34 mouse cellular contexts compared by ENCODE assay signal in the genomic region with DNA sequence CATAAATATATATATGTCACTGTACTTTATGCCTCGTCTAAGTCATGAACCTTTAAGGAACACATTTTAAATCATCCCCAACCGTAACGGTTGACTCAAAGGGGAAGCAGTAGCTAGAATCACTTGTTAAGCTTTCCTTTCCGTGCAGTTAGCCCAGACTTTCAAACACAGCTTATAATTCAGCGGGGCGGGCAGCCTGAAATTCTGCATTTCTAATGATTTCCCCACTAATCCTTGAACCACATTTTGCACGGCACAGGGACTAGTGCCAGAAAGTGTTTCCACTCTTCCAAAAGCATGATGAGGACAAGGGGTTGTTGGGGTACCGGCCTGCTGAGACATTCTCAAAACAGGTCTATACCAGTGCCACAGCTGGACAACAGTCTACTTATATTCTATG.
"Had no signal": no experiment of that assay in that cellular context is flagged by ENCODE, and none has a peak within 500 bp of the region (broad histone marks: within the 10 kb centered on the region; RNA-seq: fewer than 3 reads in every experiment).

No protein-coding gene starts in this region.

- ATAC-seq: hindbrain, embryonic 16.5 days; hindbrain, postnatal 0 days; inflammation-experienced regulatory T-cells, adult 6 months; intestine, embryonic 15.5 days; intestine, embryonic 16.5 days; intestine, postnatal 0 days had no signal

- H3K4me3 ChIP-seq: heart, embryonic 10.5 days; heart, embryonic 12.5 days; heart, embryonic 13.5 days; heart, embryonic 15.5 days; hindbrain, embryonic 10.5 days; hindbrain, embryonic 12.5 days; hindbrain, embryonic 13.5 days; hindbrain, embryonic 15.5 days; intestine, embryonic 15.5 days; kidney, embryonic 15.5 days; layer of hippocampus, adult 2 months had no signal

- H3K4me2 ChIP-seq: heart, embryonic 11.5 days; heart, embryonic 12.5 days; heart, embryonic 13.5 days; heart, embryonic 15.5 days; hindbrain, embryonic 12.5 days; hindbrain, embryonic 13.5 days; hindbrain, embryonic 14.5 days; hindbrain, embryonic 15.5 days; intestine, embryonic 15.5 days; kidney, embryonic 15.5 days had no signal

- DNase-seq: heart, postnatal 10 days; heart, postnatal 14 days; heart, postnatal 4 days; kidney, adult 11 months; kidney, adult 18-20 months; kidney, adult 2 months; kidney, adult 8-10 months; kidney, adult 9 months; kidney, postnatal 10 days; kidney, postnatal 14 days; kidney, postnatal 25 days; kidney, postnatal 36 days; kidney, postnatal 4 days; layer of hippocampus, adult 9-11 months; layer of hippocampus, postnatal 36 days had no signal

- H3K4me1 ChIP-seq: heart, embryonic 10.5 days; heart, embryonic 12.5 days; heart, embryonic 13.5 days; hindbrain, embryonic 10.5 days; hindbrain, embryonic 12.5 days; hindbrain, embryonic 13.5 days; hindbrain, embryonic 15.5 days; intestine, embryonic 15.5 days; kidney, embryonic 15.5 days had no signal

- H3K36me3 ChIP-seq: heart, embryonic 10.5 days; heart, embryonic 12.5 days; heart, embryonic 13.5 days; heart, embryonic 15.5 days; hindbrain, embryonic 10.5 days; hindbrain, embryonic 12.5 days; hindbrain, embryonic 13.5 days; hindbrain, embryonic 15.5 days; intestine, embryonic 15.5 days; kidney, embryonic 15.5 days had no signal

- H3K27ac ChIP-seq: heart, embryonic 10.5 days; heart, embryonic 13.5 days; heart, embryonic 15.5 days; hindbrain, embryonic 10.5 days; hindbrain, embryonic 12.5 days; hindbrain, embryonic 13.5 days; hindbrain, embryonic 14.5 days; hindbrain, embryonic 15.5 days; hindbrain, postnatal 0 days; intestine, embryonic 15.5 days; kidney, embryonic 15.5 days; kidney, postnatal 0 days; layer of hippocampus, adult 2 months had no signal

- H3K9ac ChIP-seq: heart, embryonic 12.5 days; heart, embryonic 13.5 days; heart, embryonic 15.5 days; hindbrain, embryonic 12.5 days; hindbrain, embryonic 13.5 days; hindbrain, embryonic 14.5 days; hindbrain, embryonic 15.5 days; intestine, embryonic 15.5 days; kidney, embryonic 15.5 days had no signal

- H3K27me3 ChIP-seq: heart, embryonic 12.5 days; heart, embryonic 13.5 days; heart, embryonic 15.5 days; hindbrain, embryonic 12.5 days; hindbrain, embryonic 13.5 days; hindbrain, embryonic 15.5 days; intestine, embryonic 15.5 days; kidney, embryonic 15.5 days had no signal

- H3K9me3 ChIP-seq: heart, embryonic 10.5 days; heart, embryonic 12.5 days; heart, embryonic 13.5 days; heart, embryonic 15.5 days; hindbrain, embryonic 10.5 days; hindbrain, embryonic 12.5 days; hindbrain, embryonic 13.5 days; hindbrain, embryonic 15.5 days; intestine, embryonic 15.5 days; kidney, embryonic 15.5 days had no signal
